Mouse (Mus musculus): ENCODE results near the gene Deup1. TPM values are rescaled to one million over a fixed set of nuclear protein-coding genes. Genes with fewer than 3 reads are reported as not detected.

The Deup1 gene
- polyA plus RNA-seq, 1 experiment = 0.08 TPM

DNA sequence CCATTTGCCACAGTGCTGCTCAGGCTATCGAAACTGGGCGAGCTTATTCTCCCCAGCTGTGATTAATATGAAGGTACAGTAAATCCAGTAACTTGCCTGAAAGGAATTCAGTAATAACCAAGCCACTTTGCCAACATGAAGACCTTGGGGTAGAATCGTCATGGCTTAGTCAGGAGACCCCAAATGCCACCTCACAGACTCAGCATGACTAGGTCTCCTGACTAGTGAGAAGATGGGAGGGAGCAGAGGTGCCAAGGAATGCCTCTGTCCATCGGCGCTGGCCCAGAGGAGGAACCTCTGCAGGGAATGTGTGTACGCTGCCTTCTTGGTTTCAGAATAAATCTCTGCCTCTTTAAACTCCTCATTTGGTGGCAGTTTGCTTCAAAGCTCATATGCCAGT, 104.1 kb downstream of the Deup1 start:
- 93% methylated on average over 6 of the region's 6 CpGs for WGBS
- TF ChIP-seq POLR2A (IDR thresholded peaks at IDR 0.05; ENCODE audit: control insufficient read depth, extremely low read depth, insufficient read depth, low read length, poor library complexity) = no peak
- no peak for DNase-seq
- Histone ChIP-seq H3K4me3 (ENCODE audit: control insufficient read depth, insufficient read depth, low read length) (no peak overlapping the region), H3K27ac (ENCODE audit: control insufficient read depth, insufficient read depth, low read length) (no peak overlapping the region), H3K4me1 (replicated peaks; ENCODE audit: control insufficient read depth, insufficient read depth, low read length) (peaks cover 15% of the 10 kb centered on the region), H3K27me3 (ENCODE audit: control insufficient read depth, insufficient read depth, low read length) (no peaks in the 10 kb centered on the region), H3K36me3 (ENCODE audit: control insufficient read depth, insufficient read depth, low read length) (no peaks in the 10 kb centered on the region)

DNA sequence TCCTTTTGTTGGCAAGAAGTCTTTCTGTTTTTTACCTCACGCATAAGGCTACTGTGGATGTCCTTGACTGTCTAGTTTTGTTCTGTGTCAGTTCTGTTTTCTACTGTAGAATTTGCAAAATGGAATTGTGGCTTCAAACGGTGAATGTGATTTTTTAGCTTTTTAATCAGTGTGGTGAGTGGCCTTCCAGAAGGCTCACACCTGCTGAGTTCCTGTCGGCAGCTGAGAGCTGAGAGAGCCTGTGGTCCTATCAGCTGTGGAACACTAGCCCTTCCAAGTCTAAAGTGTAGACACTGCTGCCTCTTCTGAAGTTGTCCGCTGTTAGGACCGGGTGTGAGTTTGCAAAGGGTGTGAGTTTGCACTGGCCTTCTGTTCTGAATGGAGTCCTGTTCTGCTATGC, 104.8 kb downstream of the Deup1 start:
- Histone ChIP-seq H3K4me3 (ENCODE audit: control insufficient read depth, insufficient read depth, low read length) (no peak overlapping the region), H3K36me3 (ENCODE audit: control insufficient read depth, insufficient read depth, low read length) (no peaks in the 10 kb centered on the region), H3K27ac (ENCODE audit: control insufficient read depth, insufficient read depth, low read length) (no peak overlapping the region), H3K4me1 (replicated peaks; ENCODE audit: control insufficient read depth, insufficient read depth, low read length) (peaks cover 12% of the 10 kb centered on the region), H3K27me3 (ENCODE audit: control insufficient read depth, insufficient read depth, low read length) (no peaks in the 10 kb centered on the region)
- TF ChIP-seq POLR2A (IDR thresholded peaks at IDR 0.05; ENCODE audit: control insufficient read depth, extremely low read depth, insufficient read depth, low read length, poor library complexity) = no peak
- no peak for TF ChIP-seq CTCF (IDR thresholded peaks at IDR 0.05; ENCODE audit: borderline replicate concordance, control insufficient read depth, extremely low read depth, insufficient read depth, low read length, poor library complexity)
- no peak for DNase-seq
- WGBS = 77% methylated on average over 5 of the region's 5 CpGs

DNA sequence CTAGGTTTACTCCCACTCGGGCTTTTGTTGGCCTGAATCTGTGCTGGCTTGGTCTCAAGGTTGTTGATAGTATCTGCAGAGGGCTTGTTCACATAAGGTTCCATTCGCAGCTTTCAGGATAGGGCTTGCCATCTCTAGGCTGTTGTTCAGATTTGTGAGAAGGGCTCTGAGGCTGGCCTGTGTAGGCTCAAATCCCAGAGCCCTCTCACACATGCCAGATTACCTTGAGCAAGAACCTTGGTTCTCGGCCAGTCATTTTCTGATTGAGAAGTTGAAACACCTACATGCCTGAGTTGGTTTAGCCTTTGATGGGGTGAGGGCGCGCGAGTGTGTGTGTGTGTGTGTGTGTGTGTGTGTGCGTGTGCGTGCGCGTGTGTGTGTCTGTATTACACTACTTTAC, 105.4 kb downstream of the Deup1 start:
- TF ChIP-seq CTCF (IDR thresholded peaks at IDR 0.05; ENCODE audit: borderline replicate concordance, control insufficient read depth, extremely low read depth, insufficient read depth, low read length, poor library complexity) (no peak), POLR2A (IDR thresholded peaks at IDR 0.05; ENCODE audit: control insufficient read depth, extremely low read depth, insufficient read depth, low read length, poor library complexity) (no peak)
- 90% methylated on average over 10 of the region's 10 CpGs for WGBS
- no peaks in the 10 kb centered on the region for H3K36me3 ChIP-seq (ENCODE audit: control insufficient read depth, insufficient read depth, low read length)
- no peak for DNase-seq
- no peaks in the 10 kb centered on the region for H3K27me3 ChIP-seq (ENCODE audit: control insufficient read depth, insufficient read depth, low read length)
- H3K4me1 ChIP-seq (replicated peaks; ENCODE audit: control insufficient read depth, insufficient read depth, low read length) = peaks cover 12% of the 10 kb centered on the region
- H3K27ac ChIP-seq (ENCODE audit: control insufficient read depth, insufficient read depth, low read length) = no peak overlapping the region
- H3K4me3 ChIP-seq (ENCODE audit: control insufficient read depth, insufficient read depth, low read length) = no peak overlapping the region

DNA sequence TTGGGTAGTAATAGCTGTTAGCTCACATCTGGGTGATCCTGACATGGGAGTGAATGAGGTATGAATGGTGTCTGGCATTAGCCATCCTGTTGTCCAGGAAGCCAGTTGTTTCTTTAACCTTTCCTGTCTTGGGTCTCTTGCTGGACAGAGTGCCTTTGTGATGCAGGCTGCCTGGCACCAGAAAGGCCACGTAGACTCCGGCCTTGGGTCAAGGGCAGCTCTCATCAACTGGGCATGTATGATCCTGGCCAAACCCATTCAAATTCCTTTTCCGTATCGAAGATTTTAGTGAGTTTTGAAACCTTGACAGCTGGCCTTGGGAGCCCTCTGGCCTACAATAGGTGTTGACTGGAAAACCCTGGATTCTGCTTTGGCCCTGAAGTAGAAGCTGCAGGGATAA, 109.8 kb downstream of the Deup1 start:
- Histone ChIP-seq H3K4me1 (replicated peaks; ENCODE audit: control insufficient read depth, insufficient read depth, low read length) (peaks cover 6% of the 10 kb centered on the region), H3K4me3 (ENCODE audit: control insufficient read depth, insufficient read depth, low read length) (no peak overlapping the region), H3K27me3 (ENCODE audit: control insufficient read depth, insufficient read depth, low read length) (no peaks in the 10 kb centered on the region), H3K27ac (ENCODE audit: control insufficient read depth, insufficient read depth, low read length) (no peak overlapping the region), H3K36me3 (ENCODE audit: control insufficient read depth, insufficient read depth, low read length) (no peaks in the 10 kb centered on the region)
- TF ChIP-seq POLR2A (IDR thresholded peaks at IDR 0.05; ENCODE audit: control insufficient read depth, extremely low read depth, insufficient read depth, low read length, poor library complexity) (no peak), CTCF (IDR thresholded peaks at IDR 0.05; ENCODE audit: borderline replicate concordance, control insufficient read depth, extremely low read depth, insufficient read depth, low read length, poor library complexity) (no peak)
- WGBS = over 99% methylated on average over 4 of the region's 4 CpGs
- no peak for DNase-seq

DNA sequence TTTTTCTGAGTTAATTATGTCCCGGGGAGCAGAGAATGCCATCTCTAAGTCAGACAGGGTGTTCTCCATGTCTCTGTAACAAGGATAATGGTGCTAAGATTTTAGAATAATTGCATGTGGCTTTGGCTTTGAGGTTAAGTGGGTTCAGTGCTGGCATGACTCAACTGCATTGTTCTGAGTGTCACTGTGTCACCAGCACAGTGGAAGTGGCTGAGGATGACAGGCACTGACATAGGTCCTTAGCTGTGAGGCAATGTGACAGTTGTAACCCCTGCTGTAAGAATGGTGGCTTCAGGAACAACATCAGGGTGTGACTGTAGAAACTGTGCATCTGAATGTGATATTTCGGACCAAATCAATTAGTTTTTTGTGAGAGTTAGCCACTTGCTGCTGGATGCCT, 111.7 kb downstream of the Deup1 start:
- H3K4me3 ChIP-seq (ENCODE audit: control insufficient read depth, insufficient read depth, low read length) = no peak overlapping the region
- peaks cover 6% of the 10 kb centered on the region for H3K4me1 ChIP-seq (replicated peaks; ENCODE audit: control insufficient read depth, insufficient read depth, low read length)
- WGBS = 94% methylated on average over 2 of the region's 2 CpGs
- no peaks in the 10 kb centered on the region for H3K36me3 ChIP-seq (ENCODE audit: control insufficient read depth, insufficient read depth, low read length)
- TF ChIP-seq CTCF (IDR thresholded peaks at IDR 0.05; ENCODE audit: borderline replicate concordance, control insufficient read depth, extremely low read depth, insufficient read depth, low read length, poor library complexity) (no peak), POLR2A (IDR thresholded peaks at IDR 0.05; ENCODE audit: control insufficient read depth, extremely low read depth, insufficient read depth, low read length, poor library complexity) (no peak)
- DNase-seq = no peak
- no peaks in the 10 kb centered on the region for H3K27me3 ChIP-seq (ENCODE audit: control insufficient read depth, insufficient read depth, low read length)
- H3K27ac ChIP-seq (ENCODE audit: control insufficient read depth, insufficient read depth, low read length) = no peak overlapping the region

DNA sequence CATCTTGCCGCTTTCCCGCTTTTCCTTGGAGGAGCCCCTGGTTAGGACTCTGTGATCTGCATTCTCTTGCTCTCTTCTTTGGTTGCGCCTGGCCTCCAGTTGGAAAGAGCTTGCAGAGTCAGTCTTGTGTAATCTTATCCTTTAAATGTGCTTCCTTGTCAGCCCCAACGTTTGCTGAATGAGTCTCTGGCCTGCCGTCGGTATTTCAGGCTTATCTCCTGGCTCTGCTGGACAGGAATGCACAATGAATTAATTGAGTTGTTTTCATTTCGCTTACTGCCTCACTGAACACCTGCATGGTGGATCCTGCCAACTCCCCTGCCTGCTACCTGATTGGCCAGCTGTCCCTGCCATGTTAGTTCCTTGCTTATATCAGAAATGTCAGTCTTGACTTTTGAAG, 114.8 kb downstream of the Deup1 start:
- H3K36me3 ChIP-seq (ENCODE audit: control insufficient read depth, insufficient read depth, low read length) = no peaks in the 10 kb centered on the region
- 89% methylated on average over 7 of the region's 7 CpGs for WGBS
- peaks cover 6% of the 10 kb centered on the region for H3K4me1 ChIP-seq (replicated peaks; ENCODE audit: control insufficient read depth, insufficient read depth, low read length)
- H3K27ac ChIP-seq (ENCODE audit: control insufficient read depth, insufficient read depth, low read length) = no peak overlapping the region
- TF ChIP-seq POLR2A (IDR thresholded peaks at IDR 0.05; ENCODE audit: control insufficient read depth, extremely low read depth, insufficient read depth, low read length, poor library complexity) (no peak), CTCF (IDR thresholded peaks at IDR 0.05; ENCODE audit: borderline replicate concordance, control insufficient read depth, extremely low read depth, insufficient read depth, low read length, poor library complexity) (no peak)
- H3K27me3 ChIP-seq (ENCODE audit: control insufficient read depth, insufficient read depth, low read length) = no peaks in the 10 kb centered on the region
- no peak for DNase-seq
- no peak overlapping the region for H3K4me3 ChIP-seq (ENCODE audit: control insufficient read depth, insufficient read depth, low read length)

DNA sequence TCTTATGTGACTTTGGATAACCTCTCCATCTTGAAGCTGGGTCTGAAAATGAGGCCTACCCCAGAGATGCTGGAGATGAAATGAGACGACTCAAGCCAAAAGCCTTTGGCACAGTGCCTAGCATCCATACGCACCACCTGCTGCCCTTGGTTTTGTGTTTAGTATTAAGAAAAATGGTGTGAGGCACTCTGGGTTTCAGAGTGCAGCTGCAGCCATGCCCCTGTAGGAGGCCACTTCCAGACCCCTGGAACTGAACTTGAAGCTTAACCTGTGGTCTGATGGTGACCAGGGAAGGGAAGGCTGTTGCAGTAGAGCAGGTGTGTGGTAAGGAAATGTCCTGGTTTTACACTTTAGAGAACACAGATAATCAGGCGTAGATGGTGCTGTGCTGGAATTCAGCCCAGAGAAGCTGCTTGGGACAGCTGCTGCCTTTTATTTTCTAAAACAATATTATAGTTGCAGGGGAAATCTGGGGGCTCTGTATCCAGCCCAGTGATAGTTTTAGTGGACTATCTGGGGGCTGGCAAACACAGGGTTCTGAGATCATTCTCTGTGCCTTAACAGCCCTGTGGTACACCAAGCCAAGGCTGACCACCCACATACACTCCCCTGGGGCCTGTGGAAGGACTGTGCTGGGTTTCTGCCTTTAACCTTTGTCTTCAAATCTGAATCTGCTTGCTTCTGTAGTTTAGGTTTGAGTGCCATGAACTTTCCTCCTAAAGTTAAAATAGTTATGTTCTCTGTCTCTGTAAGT, 117.0 kb downstream of the Deup1 start:
- no peaks in the 10 kb centered on the region for H3K4me1 ChIP-seq (replicated peaks; ENCODE audit: control insufficient read depth, insufficient read depth, low read length)
- H3K4me3 ChIP-seq (ENCODE audit: control insufficient read depth, insufficient read depth, low read length) = no peak overlapping the region
- DNase-seq = no peak
- TF ChIP-seq POLR2A (IDR thresholded peaks at IDR 0.05; ENCODE audit: control insufficient read depth, extremely low read depth, insufficient read depth, low read length, poor library complexity) (no peak), CTCF (IDR thresholded peaks at IDR 0.05; ENCODE audit: borderline replicate concordance, control insufficient read depth, extremely low read depth, insufficient read depth, low read length, poor library complexity) (no peak)
- no peak overlapping the region for H3K27ac ChIP-seq (ENCODE audit: control insufficient read depth, insufficient read depth, low read length)
- H3K36me3 ChIP-seq (ENCODE audit: control insufficient read depth, insufficient read depth, low read length) = no peaks in the 10 kb centered on the region
- H3K27me3 ChIP-seq (ENCODE audit: control insufficient read depth, insufficient read depth, low read length) = no peaks in the 10 kb centered on the region
- 45% methylated on average over 3 of the region's 3 CpGs for WGBS

Other genes starting within 250 kb of the Deup1 start
- gene Smco4, start 134.5 kb downstream of the Deup1 start, polyA plus RNA-seq (2012; rRNA removed) = 8.8 and 9.6 TPM in 2 replicates
- 4.7 and 4.8 TPM in 2 replicates for gene Slc36a4, start 81.8 kb upstream of the Deup1 start, polyA plus RNA-seq (2012; rRNA removed)
- gene Mtnr1b, start 246.6 kb upstream of the Deup1 start, polyA plus RNA-seq (2012; rRNA removed) = not detected in 2 replicates

Data from thymus, adult 2 months (tissue).